9 mouse cellular contexts compared by ENCODE assay signal in genomic region chr4:114308518-114308917, GRCm38 (mm10).
DNase-seq lines count a peak whose midpoint lies in the region; ATAC-seq and TF ChIP-seq lines count a peak whose summit lies in the region.
"Had no signal": no experiment of that assay in that cellular context is flagged by ENCODE, and none has a peak within 500 bp of the region (broad histone marks: within the 10 kb centered on the region; RNA-seq: fewer than 3 reads in every experiment).

No protein-coding gene starts in this region.

- no peak overlapping the region for H3K27ac ChIP-seq in liver, embryonic 14.5 days
- H3K27ac ChIP-seq: embryonic facial prominence, embryonic 13.5 days; limb, embryonic 13.5 days had no signal

- no peaks in the 10 kb centered on the region for H3K36me3 ChIP-seq in liver, embryonic 14.5 days (replicated peaks; ENCODE audit: control insufficient read depth, insufficient read depth, low read depth)
- H3K36me3 ChIP-seq: embryonic facial prominence, embryonic 13.5 days; limb, embryonic 13.5 days had no signal

- H3K27me3 ChIP-seq in liver, embryonic 14.5 days (ENCODE audit: control insufficient read depth, insufficient read depth, low read length) = no peaks in the 10 kb centered on the region
- H3K27me3 ChIP-seq: limb, embryonic 13.5 days had no signal

- no peak overlapping the region for H3K4me2 ChIP-seq in liver, embryonic 14.5 days (ENCODE audit: low read depth)
- H3K4me2 ChIP-seq: embryonic facial prominence, embryonic 13.5 days; limb, embryonic 13.5 days had no signal

- DNase-seq in kidney, adult 18-20 months = peak; percentile 48
- no peak for DNase-seq in kidney, adult 11 months
- DNase-seq in 3T3-L1 (ENCODE audit: low read depth, low spot score) = peak; percentile 74
- DNase-seq in 416B (ENCODE audit: low read depth) = peak; percentile 19
- peak; percentile 5 to 13 for DNase-seq in cerebellum, postnatal 36 days
- DNase-seq in liver, embryonic 14.5 days (ENCODE audit: low read depth in 3 of 3, low spot score in 3 of 3) = no peak

- no peak for TF ChIP-seq EP300 in liver, embryonic 14.5 days (IDR thresholded peaks at IDR 0.05; ENCODE audit: low read depth)

- 3% methylated on average over 1 of the region's 1 CpGs for WGBS in liver, embryonic 14.5 days (ENCODE audit: insufficient replicate concordance)

- no peaks in the 10 kb centered on the region for H3K9me3 ChIP-seq in liver, embryonic 14.5 days (ENCODE audit: control insufficient read depth, low read length)
- H3K9me3 ChIP-seq: embryonic facial prominence, embryonic 13.5 days; limb, embryonic 13.5 days had no signal

- H3K9ac ChIP-seq in liver, embryonic 14.5 days (replicated peaks) = no peak overlapping the region
- H3K9ac ChIP-seq: embryonic facial prominence, embryonic 13.5 days; limb, embryonic 13.5 days had no signal

- H3K4me3 ChIP-seq in liver, embryonic 14.5 days (ENCODE audit: insufficient read depth in 1 of 2, low read depth in 2 of 2, low read length in 2 of 2) = no peak overlapping the region
- H3K4me3 ChIP-seq: embryonic facial prominence, embryonic 13.5 days; limb, embryonic 13.5 days had no signal

- no peaks in the 10 kb centered on the region for H3K4me1 ChIP-seq in liver, embryonic 14.5 days (replicated peaks; ENCODE audit: control insufficient read depth in 2 of 2, insufficient read depth in 2 of 2, low read length in 1 of 2)
- H3K4me1 ChIP-seq: embryonic facial prominence, embryonic 13.5 days; limb, embryonic 13.5 days had no signal

- no peak for ATAC-seq in liver, embryonic 14.5 days (ENCODE audit: insufficient read depth)
- no peak for ATAC-seq in inflammation-experienced regulatory T-cells, adult 6 months

- TF ChIP-seq CTCF in liver, embryonic 14.5 days (IDR thresholded peaks at IDR 0.05; ENCODE audit: low read depth) = peak; percentile 60

Comparison
In these comparisons a context has a peak if more than half of its experiments do, and no peak if none do; other contexts are left out.
1. DNase-seq: peak in kidney, adult 18-20 months (single experiment), 3T3-L1 (single experiment), 416B (single experiment) and cerebellum, postnatal 36 days (2 of 2); none in kidney, adult 11 months (single experiment) and liver, embryonic 14.5 days (0 of 3).